Mouse (Mus musculus): ENCODE results near the gene Camta2. TPM values are rescaled to one million over a fixed set of nuclear protein-coding genes. Genes with fewer than 3 reads are reported as not detected.

The Camta2 gene
- total RNA-seq, 1 experiment = 3.9 TPM

- H3K4me3 ChIP-seq (ENCODE audit: insufficient read depth in 1 of 2, low read depth in 1 of 2, low read length in 2 of 2, poor library complexity in 1 of 2, severe bottlenecking in 1 of 2) = no peak overlapping the region
- no peak overlapping the region for H3K9ac ChIP-seq (ENCODE audit: insufficient read depth, low read depth, low read length, poor library complexity, severe bottlenecking)
- in situ Hi-C loops (cut with MboI; ENCODE audit: low sequenced_read_pairs in 2 of 2, unreplicated experiment in 2 of 2) = no loop called here
- TF ChIP-seq CHD2 (IDR thresholded peaks at IDR 0.05; ENCODE audit: low read depth, low read length) (no peak), ZNF384 (IDR thresholded peaks at IDR 0.05; ENCODE audit: low read depth, low read length) (peak; percentile 88), HCFC1 (IDR thresholded peaks at IDR 0.05; ENCODE audit: borderline replicate concordance, insufficient read depth, low read length) (no peak)
- DNase-seq (ENCODE audit: low read depth, low spot score) = no peak
- H3K9me3 ChIP-seq (ENCODE audit: control insufficient read depth, insufficient read depth, low read depth, low read length) = no peaks in the 10 kb centered on the region
- peaks cover 0 to 5% of the 10 kb centered on the region in 2 experiments; a peak in 2 of 4 replicates for H3K4me1 ChIP-seq (ENCODE audit: control insufficient read depth in 2 of 2, insufficient read depth in 2 of 2, low read length in 2 of 2, poor library complexity in 1 of 2)
- H3K36me3 ChIP-seq (ENCODE audit: control insufficient read depth, insufficient read depth, low read length, poor library complexity, severe bottlenecking) = peaks cover 48% of the 10 kb centered on the region
- H3K27ac ChIP-seq (ENCODE audit: insufficient read depth, low read depth, low read length, poor library complexity, severe bottlenecking) = no peak overlapping the region; the same call in 1 of the 2 replicates
Measured at GRCm38 (mm10) chr11:70650322-70651175, 37.4 kb downstream of the Camta2 start.

GRCm38 (mm10) chr11:70649185-70649734, 38.6 kb downstream of the Camta2 start:
- Histone ChIP-seq H3K27ac (ENCODE audit: insufficient read depth, low read depth, low read length, poor library complexity, severe bottlenecking) (no peak overlapping the region), H3K4me1 (ENCODE audit: control insufficient read depth in 2 of 2, insufficient read depth in 2 of 2, low read length in 2 of 2, poor library complexity in 1 of 2) (peaks cover 0 to 10% of the 10 kb centered on the region in 2 experiments; a peak in 2 of 4 replicates)
- in situ Hi-C loops (cut with MboI; ENCODE audit: low sequenced_read_pairs in 2 of 2, unreplicated experiment in 2 of 2) = no loop called here

GRCm38 (mm10) chr11:70648512-70648911, 39.4 kb downstream of the Camta2 start:
- TF ChIP-seq CHD2 (IDR thresholded peaks at IDR 0.05; ENCODE audit: low read depth, low read length) (no peak), ZC3H11A (IDR thresholded peaks at IDR 0.05; ENCODE audit: borderline replicate concordance, low read depth, low read length) (no peak), ZNF384 (IDR thresholded peaks at IDR 0.05; ENCODE audit: low read depth, low read length) (no peak), MAFK (IDR thresholded peaks at IDR 0.05; ENCODE audit: insufficient read depth, low read depth, low read length) (no peak), HCFC1 (IDR thresholded peaks at IDR 0.05; ENCODE audit: borderline replicate concordance, insufficient read depth, low read length) (no peak)
- Histone ChIP-seq H3K4me1 (ENCODE audit: control insufficient read depth in 2 of 2, insufficient read depth in 2 of 2, low read length in 2 of 2, poor library complexity in 1 of 2) (peaks cover 0 to 10% of the 10 kb centered on the region in 2 experiments; a peak in 2 of 4 replicates), H3K4me3 (ENCODE audit: insufficient read depth in 1 of 2, low read depth in 1 of 2, low read length in 2 of 2, poor library complexity in 1 of 2, severe bottlenecking in 1 of 2) (peak overlapping the region; percentile 78 to 85; a peak in 2 of 4 replicates), H3K9ac (ENCODE audit: insufficient read depth, low read depth, low read length, poor library complexity, severe bottlenecking) (peak overlapping the region; percentile 14; the same call in 1 of the 2 replicates), H3K9me3 (ENCODE audit: control insufficient read depth, insufficient read depth, low read depth, low read length) (no peaks in the 10 kb centered on the region), H3K27ac (ENCODE audit: insufficient read depth, low read depth, low read length, poor library complexity, severe bottlenecking) (no peak overlapping the region), H3K36me3 (ENCODE audit: control insufficient read depth, insufficient read depth, low read length, poor library complexity, severe bottlenecking) (peaks cover 59% of the 10 kb centered on the region)
- no peak for DNase-seq (ENCODE audit: low read depth, low spot score)
- in situ Hi-C loops (cut with MboI; ENCODE audit: low sequenced_read_pairs in 2 of 2, unreplicated experiment in 2 of 2) = no loop called here

More at GRCm38 (mm10) chr11:70649185-70649734, 38.6 kb downstream of the Camta2 start:
- Histone ChIP-seq H3K9ac (ENCODE audit: insufficient read depth, low read depth, low read length, poor library complexity, severe bottlenecking) (no peak overlapping the region), H3K4me3 (ENCODE audit: insufficient read depth in 1 of 2, low read depth in 1 of 2, low read length in 2 of 2, poor library complexity in 1 of 2, severe bottlenecking in 1 of 2) (no peak overlapping the region), H3K36me3 (ENCODE audit: control insufficient read depth, insufficient read depth, low read length, poor library complexity, severe bottlenecking) (peaks cover 61% of the 10 kb centered on the region), H3K9me3 (ENCODE audit: control insufficient read depth, insufficient read depth, low read depth, low read length) (no peaks in the 10 kb centered on the region)
- TF ChIP-seq HCFC1 (IDR thresholded peaks at IDR 0.05; ENCODE audit: borderline replicate concordance, insufficient read depth, low read length) = no peak
- no peak for TF ChIP-seq MAFK (IDR thresholded peaks at IDR 0.05; ENCODE audit: insufficient read depth, low read depth, low read length)
- no peak for TF ChIP-seq ZNF384 (IDR thresholded peaks at IDR 0.05; ENCODE audit: low read depth, low read length)
- no peak for TF ChIP-seq CHD2 (IDR thresholded peaks at IDR 0.05; ENCODE audit: low read depth, low read length)
- TF ChIP-seq ZC3H11A (IDR thresholded peaks at IDR 0.05; ENCODE audit: borderline replicate concordance, low read depth, low read length) = no peak
- no peak for DNase-seq (ENCODE audit: low read depth, low spot score)

- Histone ChIP-seq H3K4me1 (ENCODE audit: control insufficient read depth in 2 of 2, insufficient read depth in 2 of 2, low read length in 2 of 2, poor library complexity in 1 of 2) (peaks cover 0 to 10% of the 10 kb centered on the region in 2 experiments; a peak in 2 of 4 replicates), H3K9me3 (ENCODE audit: control insufficient read depth, insufficient read depth, low read depth, low read length) (no peaks in the 10 kb centered on the region), H3K9ac (ENCODE audit: insufficient read depth, low read depth, low read length, poor library complexity, severe bottlenecking) (peak overlapping the region; percentile 95), H3K36me3 (ENCODE audit: control insufficient read depth, insufficient read depth, low read length, poor library complexity, severe bottlenecking) (peaks cover 54% of the 10 kb centered on the region), H3K4me3 (ENCODE audit: insufficient read depth in 1 of 2, low read depth in 1 of 2, low read length in 2 of 2, poor library complexity in 1 of 2, severe bottlenecking in 1 of 2) (peak overlapping the region; percentile 78 to 85), H3K27ac (ENCODE audit: insufficient read depth, low read depth, low read length, poor library complexity, severe bottlenecking) (peak overlapping the region; percentile 80)
- TF ChIP-seq HCFC1 (IDR thresholded peaks at IDR 0.05; ENCODE audit: borderline replicate concordance, insufficient read depth, low read length) (no peak), ZNF384 (IDR thresholded peaks at IDR 0.05; ENCODE audit: low read depth, low read length) (no peak), MAFK (IDR thresholded peaks at IDR 0.05; ENCODE audit: insufficient read depth, low read depth, low read length) (no peak), CHD2 (IDR thresholded peaks at IDR 0.05; ENCODE audit: low read depth, low read length) (no peak), ZC3H11A (IDR thresholded peaks at IDR 0.05; ENCODE audit: borderline replicate concordance, low read depth, low read length) (no peak)
- in situ Hi-C loops (cut with MboI; ENCODE audit: low sequenced_read_pairs in 2 of 2, unreplicated experiment in 2 of 2) = no loop called here
- no peak for DNase-seq (ENCODE audit: low read depth, low spot score)
Measured at GRCm38 (mm10) chr11:70647716-70648420, 40.0 kb downstream of the Camta2 start.
